Mouse (Mus musculus) adrenal gland, postnatal 4 days (tissue): ENCODE measurements around the gene Stxbp4. TPM values are rescaled to one million over a fixed set of nuclear protein-coding genes. Genes with fewer than 3 reads are reported as not detected.

Source experiments
- DNase-seq, 2 experiments: peaks; one replicate each; pipeline ENCODE4 v3.0.0; 2021 to 2022; ENCODE audit warnings: low spot score in 2 of 2, mixed read lengths in 2 of 2
- total RNA-seq, 2 experiments: library from RNA; stranded (reverse); gene quantifications; 2 replicates each; pipeline ENCODE4 v1.2.3; 2021

The Stxbp4 gene
- total RNA-seq, 2 experiments from 2014 or later = 11.5 to 12.4 TPM

- DNase-seq = no peak
These were observed 67.1 kb downstream of the Stxbp4 start for GRCm38 (mm10) chr11:90570646-90571259.

- no peak for DNase-seq
These were observed 79.4 kb downstream of the Stxbp4 start for GRCm38 (mm10) chr11:90558359-90559047.

- no peak for DNase-seq
These were observed 81.4 kb downstream of the Stxbp4 start for GRCm38 (mm10) chr11:90556517-90556916.

- no peak for DNase-seq
These were observed 83.9 kb downstream of the Stxbp4 start for GRCm38 (mm10) chr11:90553963-90554362.

GRCm38 (mm10) chr11:90552303-90553201 lies 85.3 kb downstream of the Stxbp4 start:
- no peak for DNase-seq

- DNase-seq = no peak
These were observed 89.3 kb downstream of the Stxbp4 start for GRCm38 (mm10) chr11:90548560-90548959.

- DNase-seq = no peak
These were observed 99.1 kb downstream of the Stxbp4 start for GRCm38 (mm10) chr11:90538636-90539263.

- no peak for DNase-seq
These were observed 112.6 kb downstream of the Stxbp4 start for GRCm38 (mm10) chr11:90525311-90525710.

- no peak for DNase-seq
These were observed 116.8 kb downstream of the Stxbp4 start for GRCm38 (mm10) chr11:90521040-90521439.

GRCm38 (mm10) chr11:90517750-90518149 lies 120.1 kb downstream of the Stxbp4 start:
- no peak for DNase-seq

GRCm38 (mm10) chr11:90512538-90513219 lies 125.2 kb downstream of the Stxbp4 start:
- no peak for DNase-seq

- DNase-seq = no peak
These were observed 136.0 kb downstream of the Stxbp4 start for GRCm38 (mm10) chr11:90501846-90502245.

GRCm38 (mm10) chr11:90499918-90500317 lies 138.0 kb downstream of the Stxbp4 start:
- DNase-seq = no peak

- DNase-seq = no peak
These were observed 139.4 kb downstream of the Stxbp4 start for GRCm38 (mm10) chr11:90498461-90498860.

GRCm38 (mm10) chr11:90494981-90495380 lies 142.9 kb downstream of the Stxbp4 start:
- no peak for DNase-seq

- DNase-seq = no peak
These were observed 145.4 kb downstream of the Stxbp4 start for GRCm38 (mm10) chr11:90492511-90492910.

GRCm38 (mm10) chr11:90489166-90489565 lies 148.7 kb downstream of the Stxbp4 start:
- no peak for DNase-seq

- DNase-seq = no peak
These were observed 150.2 kb downstream of the Stxbp4 start for GRCm38 (mm10) chr11:90487686-90488085.

GRCm38 (mm10) chr11:90484750-90485637 lies 152.9 kb downstream of the Stxbp4 start:
- DNase-seq = no peak

GRCm38 (mm10) chr11:90483766-90484165 lies 154.1 kb downstream of the Stxbp4 start:
- DNase-seq = no peak
